Mouse (Mus musculus): ENCODE measurements around the gene Hcn1. TPM values are rescaled to one million over a fixed set of nuclear protein-coding genes. Genes with fewer than 3 reads are reported as not detected.

Gene Hcn1
- polyA plus RNA-seq, 1 experiment from 2014 or later, result 0.03 TPM

DNA sequence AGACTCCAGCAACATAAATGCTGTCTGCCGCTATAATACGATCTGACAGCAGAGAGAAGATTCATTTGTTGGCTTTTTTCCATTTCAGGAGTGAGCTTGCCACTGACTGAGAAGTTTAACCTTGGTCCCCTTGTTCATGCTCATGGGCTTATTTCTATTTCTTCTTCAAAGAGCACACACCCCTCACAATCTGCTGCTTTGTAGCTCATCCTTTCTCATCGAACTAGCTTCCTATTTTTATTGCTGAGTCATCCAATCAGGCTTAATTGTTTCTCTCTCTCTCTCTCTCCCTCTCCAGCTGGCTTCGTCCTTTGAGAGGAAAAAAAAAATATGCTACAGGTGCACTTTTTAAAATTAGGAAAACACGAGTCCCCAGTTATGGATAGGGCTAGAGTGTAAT is 74.3 kb downstream of the Hcn1 start:
- Histone ChIP-seq H3K9ac (ENCODE audit: low read length) (no peak overlapping the region), H3K4me3 (replicated peaks; ENCODE audit: low read length) (no peak overlapping the region), H3K4me1 (ENCODE audit: control insufficient read depth, insufficient read depth, low read length) (no peaks in the 10 kb centered on the region), H3K9me3 (replicated peaks; ENCODE audit: control insufficient read depth, low read length) (no peaks in the 10 kb centered on the region), H3K36me3 (ENCODE audit: control insufficient read depth, insufficient read depth, low read length) (no peaks in the 10 kb centered on the region), H3K27ac (ENCODE audit: low read length) (no peak overlapping the region), H3K27me3 (ENCODE audit: control insufficient read depth, insufficient read depth, low read length) (no peaks in the 10 kb centered on the region), H3K4me2 (ENCODE audit: low read depth, low read length) (no peak overlapping the region)
- WGBS, result 75% methylated on average over 5 of the region's 5 CpGs
- ATAC-seq (ENCODE audit: insufficient read depth, low FRiP score), result no peak

DNA sequence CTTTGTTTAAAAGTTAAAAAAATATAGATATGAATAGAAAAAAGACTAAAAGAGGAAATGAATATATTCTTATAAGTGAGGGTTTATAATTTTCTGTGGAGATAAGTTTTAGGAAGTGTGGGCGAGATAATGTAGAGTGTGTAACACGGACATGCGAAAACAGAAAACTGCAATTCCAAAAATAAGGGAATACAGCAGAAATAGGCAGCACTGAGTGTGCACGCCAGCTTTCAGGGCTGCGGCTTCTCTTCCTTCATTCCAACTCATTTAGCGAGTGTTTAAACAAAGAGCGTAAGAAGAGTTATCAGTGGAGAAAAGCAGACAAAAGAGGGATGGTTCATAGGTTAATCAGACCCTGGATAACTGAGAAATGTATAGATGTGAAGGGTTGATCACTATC is 85.5 kb downstream of the Hcn1 start:
- H3K36me3 ChIP-seq (ENCODE audit: control insufficient read depth, insufficient read depth, low read length), result no peaks in the 10 kb centered on the region
- no peak overlapping the region for H3K9ac ChIP-seq (ENCODE audit: low read length)
- H3K9me3 ChIP-seq (replicated peaks; ENCODE audit: control insufficient read depth, low read length), result no peaks in the 10 kb centered on the region
- no peak overlapping the region for H3K4me2 ChIP-seq (ENCODE audit: low read depth, low read length)
- H3K27me3 ChIP-seq (ENCODE audit: control insufficient read depth, insufficient read depth, low read length), result no peaks in the 10 kb centered on the region
- no peaks in the 10 kb centered on the region for H3K4me1 ChIP-seq (ENCODE audit: control insufficient read depth, insufficient read depth, low read length)
- 77% methylated on average over 7 of the region's 7 CpGs for WGBS
- no peak overlapping the region for H3K4me3 ChIP-seq (replicated peaks; ENCODE audit: low read length)
- H3K27ac ChIP-seq (ENCODE audit: low read length), result no peak overlapping the region
- ATAC-seq (ENCODE audit: insufficient read depth, low FRiP score), result no peak

DNA sequence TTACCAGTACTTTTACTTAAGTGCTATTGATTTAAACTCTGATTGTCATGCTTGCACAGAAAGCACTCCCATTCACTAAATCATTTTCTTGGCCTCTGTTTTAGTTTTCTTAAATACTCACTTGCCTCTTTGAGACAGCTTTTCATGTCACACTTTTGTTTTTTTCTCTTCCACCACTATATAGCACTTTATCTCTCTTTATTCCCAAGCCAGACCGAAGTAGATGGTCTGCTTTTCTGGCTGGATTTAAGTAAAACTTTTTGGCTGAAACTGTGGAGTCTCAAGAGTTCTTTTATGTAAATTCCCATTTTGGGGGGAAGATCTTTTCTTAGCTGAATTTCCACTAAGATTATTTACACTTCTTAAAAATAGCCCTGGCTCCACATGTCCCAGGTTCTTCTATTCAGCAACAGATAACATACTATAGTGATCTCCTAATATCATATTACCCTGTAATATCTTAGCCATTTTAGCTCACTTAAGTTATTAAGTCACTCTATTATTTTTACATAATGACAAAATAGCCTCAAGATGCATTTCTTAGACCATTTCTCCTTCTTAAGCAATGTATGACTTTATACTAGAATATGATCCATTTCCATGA is 92.7 kb downstream of the Hcn1 start:
- Histone ChIP-seq H3K36me3 (ENCODE audit: control insufficient read depth, insufficient read depth, low read length) (no peaks in the 10 kb centered on the region), H3K9ac (ENCODE audit: low read length) (no peak overlapping the region), H3K4me2 (ENCODE audit: low read depth, low read length) (no peak overlapping the region), H3K9me3 (replicated peaks; ENCODE audit: control insufficient read depth, low read length) (no peaks in the 10 kb centered on the region), H3K27ac (ENCODE audit: low read length) (no peak overlapping the region), H3K27me3 (ENCODE audit: control insufficient read depth, insufficient read depth, low read length) (no peaks in the 10 kb centered on the region), H3K4me1 (ENCODE audit: control insufficient read depth, insufficient read depth, low read length) (no peaks in the 10 kb centered on the region), H3K4me3 (replicated peaks; ENCODE audit: low read length) (no peak overlapping the region)
- WGBS, result 84% methylated on average over 1 of the region's 1 CpGs
- ATAC-seq (ENCODE audit: insufficient read depth, low FRiP score), result no peak

DNA sequence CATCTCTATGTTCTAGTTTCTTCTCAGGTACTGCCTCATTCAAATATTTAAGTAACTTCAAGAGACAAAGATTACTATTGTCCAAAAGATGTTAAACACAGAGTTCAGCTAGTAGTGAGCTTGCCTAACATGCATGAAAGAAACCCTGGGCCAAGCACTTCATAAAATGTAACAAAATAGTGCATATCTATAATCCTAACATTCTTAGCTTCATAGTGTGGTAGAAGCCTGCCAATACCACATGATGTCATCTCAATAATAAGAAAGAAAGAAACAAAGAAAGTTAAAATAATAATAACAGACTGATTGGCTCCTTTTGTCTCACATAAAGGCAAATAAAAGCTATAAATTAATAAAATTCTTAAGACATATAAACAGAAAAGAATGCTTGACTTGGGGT is 103.5 kb downstream of the Hcn1 start:
- no peaks in the 10 kb centered on the region for H3K4me1 ChIP-seq (ENCODE audit: control insufficient read depth, insufficient read depth, low read length)
- H3K36me3 ChIP-seq (ENCODE audit: control insufficient read depth, insufficient read depth, low read length), result no peaks in the 10 kb centered on the region
- no peak overlapping the region for H3K9ac ChIP-seq (ENCODE audit: low read length)
- H3K27me3 ChIP-seq (ENCODE audit: control insufficient read depth, insufficient read depth, low read length), result no peaks in the 10 kb centered on the region
- H3K9me3 ChIP-seq (replicated peaks; ENCODE audit: control insufficient read depth, low read length), result no peaks in the 10 kb centered on the region
- no peak for ATAC-seq (ENCODE audit: insufficient read depth, low FRiP score)
- H3K4me3 ChIP-seq (replicated peaks; ENCODE audit: low read length), result no peak overlapping the region
- no peak overlapping the region for H3K4me2 ChIP-seq (ENCODE audit: low read depth, low read length)
- H3K27ac ChIP-seq (ENCODE audit: low read length), result no peak overlapping the region

DNA sequence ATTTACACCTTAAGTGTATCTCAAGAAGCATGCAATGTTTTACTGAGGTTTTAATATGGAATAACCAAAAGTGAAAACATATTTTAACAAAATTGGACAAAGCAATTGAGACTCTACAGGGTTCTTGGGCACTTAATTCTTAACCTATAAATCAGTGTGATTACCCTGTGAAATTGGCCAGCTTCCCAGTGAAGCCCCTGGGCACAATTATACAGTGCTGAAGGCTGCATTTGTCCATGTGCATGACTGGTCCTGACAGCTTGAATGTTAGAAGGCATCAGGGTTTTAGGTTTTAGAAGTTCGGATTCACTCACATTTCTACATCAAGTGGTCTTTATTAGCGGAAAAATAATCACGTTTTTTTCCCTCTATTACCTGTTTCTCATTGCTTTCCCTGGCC is 103.9 kb downstream of the Hcn1 start:
- Histone ChIP-seq H3K4me1 (ENCODE audit: control insufficient read depth, insufficient read depth, low read length) (no peaks in the 10 kb centered on the region), H3K36me3 (ENCODE audit: control insufficient read depth, insufficient read depth, low read length) (no peaks in the 10 kb centered on the region), H3K9me3 (replicated peaks; ENCODE audit: control insufficient read depth, low read length) (no peaks in the 10 kb centered on the region), H3K4me2 (ENCODE audit: low read depth, low read length) (no peak overlapping the region), H3K27ac (ENCODE audit: low read length) (no peak overlapping the region), H3K9ac (ENCODE audit: low read length) (no peak overlapping the region), H3K27me3 (ENCODE audit: control insufficient read depth, insufficient read depth, low read length) (no peaks in the 10 kb centered on the region), H3K4me3 (replicated peaks; ENCODE audit: low read length) (no peak overlapping the region)
- WGBS, result 83% methylated on average over 3 of the region's 3 CpGs
- ATAC-seq (ENCODE audit: insufficient read depth, low FRiP score), result no peak

DNA sequence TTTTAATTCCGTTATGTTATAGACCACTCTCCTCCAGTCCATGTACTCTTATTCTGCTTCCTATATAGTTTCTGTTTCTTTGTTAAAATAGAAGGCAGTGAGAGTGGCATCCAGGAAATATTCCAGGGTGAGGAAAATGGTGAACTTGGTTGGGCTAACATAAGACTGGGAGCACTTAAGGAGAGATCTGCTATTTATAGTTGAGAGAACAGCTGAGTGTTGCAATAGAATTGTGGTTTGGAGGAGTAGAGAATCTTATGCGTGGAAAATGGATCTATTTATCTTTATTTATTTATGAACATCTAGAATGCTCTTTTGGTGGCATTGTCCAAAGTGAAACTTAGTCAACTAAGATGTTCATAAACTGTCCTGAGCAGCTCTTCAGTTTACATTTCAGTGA is 104.4 kb downstream of the Hcn1 start:
- Histone ChIP-seq H3K36me3 (ENCODE audit: control insufficient read depth, insufficient read depth, low read length) (no peaks in the 10 kb centered on the region), H3K27me3 (ENCODE audit: control insufficient read depth, insufficient read depth, low read length) (no peaks in the 10 kb centered on the region), H3K9me3 (replicated peaks; ENCODE audit: control insufficient read depth, low read length) (no peaks in the 10 kb centered on the region), H3K9ac (ENCODE audit: low read length) (no peak overlapping the region), H3K4me2 (ENCODE audit: low read depth, low read length) (no peak overlapping the region), H3K27ac (ENCODE audit: low read length) (no peak overlapping the region), H3K4me1 (ENCODE audit: control insufficient read depth, insufficient read depth, low read length) (no peaks in the 10 kb centered on the region), H3K4me3 (replicated peaks; ENCODE audit: low read length) (no peak overlapping the region)
- 68% methylated on average over 2 of the region's 2 CpGs for WGBS
- no peak for ATAC-seq (ENCODE audit: insufficient read depth, low FRiP score)

DNA sequence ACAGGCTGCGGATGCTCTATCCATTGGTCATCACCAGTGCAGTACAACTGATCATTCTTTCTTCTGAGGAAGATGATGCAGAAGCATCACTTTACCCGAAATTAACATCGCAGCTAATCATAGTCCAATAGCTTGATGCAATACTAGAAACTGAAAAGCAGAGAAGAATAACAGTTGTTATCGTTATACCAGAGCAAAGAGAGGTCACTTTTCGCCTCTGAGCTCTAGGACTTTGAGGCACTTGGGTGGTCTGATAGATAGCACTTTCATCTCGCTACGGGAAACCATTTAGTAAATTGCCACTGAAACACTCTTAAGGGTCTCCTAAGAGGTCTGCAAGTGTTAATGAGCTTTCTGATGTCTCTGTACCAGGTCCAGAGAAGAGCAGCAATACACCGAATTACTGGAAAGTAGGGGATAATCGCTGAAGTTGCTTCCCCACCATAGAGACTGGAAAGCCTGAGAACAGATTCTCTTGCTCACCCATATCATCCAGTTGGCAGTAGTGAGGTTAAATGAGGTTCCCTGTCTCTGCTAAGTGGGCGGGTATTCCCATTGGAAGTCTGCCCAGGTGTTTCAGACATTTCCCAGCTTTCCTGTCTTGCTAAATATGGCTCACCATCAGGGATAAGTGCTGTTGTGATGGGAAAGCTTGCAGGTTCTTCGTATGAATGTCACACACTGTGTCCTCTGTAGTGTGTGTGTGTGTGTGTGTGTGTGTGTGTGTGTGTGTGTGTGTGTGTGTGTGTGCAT is 105.0 kb downstream of the Hcn1 start:
- 65% methylated on average over 11 of the region's 11 CpGs for WGBS
- Histone ChIP-seq H3K27me3 (ENCODE audit: control insufficient read depth, insufficient read depth, low read length) (no peaks in the 10 kb centered on the region), H3K36me3 (ENCODE audit: control insufficient read depth, insufficient read depth, low read length) (no peaks in the 10 kb centered on the region), H3K27ac (ENCODE audit: low read length) (no peak overlapping the region), H3K4me1 (ENCODE audit: control insufficient read depth, insufficient read depth, low read length) (no peaks in the 10 kb centered on the region), H3K4me2 (ENCODE audit: low read depth, low read length) (no peak overlapping the region), H3K9ac (ENCODE audit: low read length) (no peak overlapping the region), H3K9me3 (replicated peaks; ENCODE audit: control insufficient read depth, low read length) (no peaks in the 10 kb centered on the region), H3K4me3 (replicated peaks; ENCODE audit: low read length) (no peak overlapping the region)
- ATAC-seq (ENCODE audit: insufficient read depth, low FRiP score), result no peak

DNA sequence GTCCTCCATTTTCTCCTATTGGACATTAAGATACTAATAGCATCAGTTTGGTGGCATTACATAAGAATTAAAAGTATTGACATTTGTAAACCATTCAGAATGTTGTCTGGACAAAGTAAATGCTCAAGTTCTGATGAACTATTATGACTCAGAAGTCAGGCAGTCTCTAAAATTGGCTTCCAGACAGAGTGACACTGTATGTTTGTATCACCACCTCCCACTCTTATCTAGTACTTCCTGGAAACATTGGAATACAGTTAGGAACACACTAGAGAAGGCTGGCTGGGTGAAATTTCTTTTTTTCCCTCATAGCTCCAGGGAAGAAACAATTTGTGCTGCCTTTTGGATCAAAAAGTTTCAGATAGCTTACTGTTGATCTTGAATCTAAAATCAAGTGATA is 108.7 kb downstream of the Hcn1 start:
- Histone ChIP-seq H3K9ac (ENCODE audit: low read length) (no peak overlapping the region), H3K36me3 (ENCODE audit: control insufficient read depth, insufficient read depth, low read length) (no peaks in the 10 kb centered on the region), H3K4me1 (ENCODE audit: control insufficient read depth, insufficient read depth, low read length) (no peaks in the 10 kb centered on the region), H3K4me2 (ENCODE audit: low read depth, low read length) (no peak overlapping the region), H3K4me3 (replicated peaks; ENCODE audit: low read length) (no peak overlapping the region), H3K27me3 (ENCODE audit: control insufficient read depth, insufficient read depth, low read length) (no peaks in the 10 kb centered on the region), H3K27ac (ENCODE audit: low read length) (no peak overlapping the region), H3K9me3 (replicated peaks; ENCODE audit: control insufficient read depth, low read length) (no peaks in the 10 kb centered on the region)
- ATAC-seq (ENCODE audit: insufficient read depth, low FRiP score), result no peak

DNA sequence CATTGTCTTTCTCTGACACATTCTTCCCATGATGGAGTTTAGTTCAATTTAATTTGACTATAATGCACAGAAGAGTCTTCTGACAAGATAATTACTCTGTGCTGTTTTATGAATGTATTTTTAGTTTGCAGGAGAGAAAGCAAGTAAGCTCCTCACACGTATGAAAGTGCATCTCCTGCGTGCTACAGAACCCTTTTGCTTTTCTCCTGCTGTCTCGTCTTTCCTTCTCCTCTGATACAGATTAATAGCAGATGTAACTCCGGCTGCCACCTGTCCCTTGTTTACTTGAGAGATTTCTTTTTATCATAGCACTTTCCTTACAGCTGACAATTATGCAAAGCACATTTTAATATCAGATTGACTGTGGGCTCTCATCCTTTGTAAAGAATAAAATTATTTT is 120.0 kb downstream of the Hcn1 start:
- Histone ChIP-seq H3K27me3 (ENCODE audit: control insufficient read depth, insufficient read depth, low read length) (no peaks in the 10 kb centered on the region), H3K36me3 (ENCODE audit: control insufficient read depth, insufficient read depth, low read length) (no peaks in the 10 kb centered on the region), H3K9me3 (replicated peaks; ENCODE audit: control insufficient read depth, low read length) (no peaks in the 10 kb centered on the region), H3K27ac (ENCODE audit: low read length) (no peak overlapping the region), H3K4me1 (ENCODE audit: control insufficient read depth, insufficient read depth, low read length) (no peaks in the 10 kb centered on the region), H3K9ac (ENCODE audit: low read length) (no peak overlapping the region), H3K4me2 (ENCODE audit: low read depth, low read length) (no peak overlapping the region), H3K4me3 (replicated peaks; ENCODE audit: low read length) (no peak overlapping the region)
- WGBS, result 52% methylated on average over 4 of the region's 4 CpGs
- ATAC-seq (ENCODE audit: insufficient read depth, low FRiP score), result no peak

All from stomach, embryonic 16.5 days (tissue).